Comparison of ENCODE assay signal across 7 mouse cellular contexts in the genomic region with DNA sequence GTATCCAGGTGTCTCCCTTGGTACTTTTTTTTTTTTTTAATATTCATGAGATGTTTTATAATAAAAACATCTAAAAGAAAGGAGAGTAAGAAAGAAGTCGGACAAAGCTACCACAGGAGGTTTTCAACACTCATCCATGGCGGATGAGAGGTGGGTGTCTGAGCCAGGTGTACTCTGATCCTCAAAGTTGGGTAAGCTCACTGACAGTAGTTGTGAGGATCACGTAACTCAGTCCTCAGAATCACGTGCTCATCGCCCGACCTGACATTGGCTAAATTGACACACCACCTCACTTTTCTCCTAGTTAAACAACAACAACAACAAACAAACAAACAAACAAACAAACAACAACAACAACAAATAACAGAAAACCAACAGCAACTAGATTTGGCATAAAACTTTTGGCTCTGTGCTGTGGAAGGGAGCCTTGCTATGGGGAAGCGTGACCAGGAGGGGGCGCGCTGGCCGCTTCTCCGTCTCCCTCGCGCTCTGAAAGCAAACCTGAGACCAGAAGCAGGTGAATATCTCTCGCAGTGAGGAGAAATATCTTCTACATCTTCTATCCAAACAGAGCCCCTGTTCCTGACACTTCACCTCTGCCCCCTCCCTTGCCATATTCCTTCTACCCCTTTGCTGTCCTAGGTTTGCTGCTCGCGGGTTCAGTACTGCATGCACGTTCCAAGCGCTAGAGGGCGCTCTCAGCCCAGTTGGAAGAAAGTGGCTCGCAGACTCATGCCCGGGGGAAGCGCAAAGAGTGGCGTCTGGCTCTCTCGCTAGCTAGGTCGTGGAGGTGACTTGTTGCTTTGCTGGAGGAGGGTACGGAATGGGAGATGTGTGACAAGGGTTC. TPM values are rescaled to one million over a fixed set of nuclear protein-coding genes. Genes with fewer than 3 reads are reported as not detected.
A peak's percentile ranks its signal among the peaks of the same experiment; 100 is the strongest.
DNase-seq lines count a peak whose midpoint lies in the region; ATAC-seq and TF ChIP-seq lines count a peak whose summit lies in the region.

No protein-coding gene starts in this region.

- H3K4me3 ChIP-seq in intestine, postnatal 0 days (ENCODE audit: low read depth, low read length), result peak overlapping the region; percentile 28
- peak overlapping the region; percentile 37 for H3K4me3 ChIP-seq in midbrain, embryonic 13.5 days (replicated peaks)

- DNase-seq in adrenal gland, adult 8-10 months, result peak; percentile 73
- DNase-seq in embryo, embryonic 9.5 days (ENCODE audit: extremely low spot score), result peak; percentile 91
- DNase-seq in gastrocnemius, postnatal 4 days (ENCODE audit: low spot score in 2 of 2), result peak; percentile 80 to 88
- peak; percentile 94 for DNase-seq in left cerebral cortex, postnatal 4 days
- DNase-seq in spleen, adult 12 weeks (ENCODE audit: low spot score), result peak; percentile 68

- no peaks in the 10 kb centered on the region for H3K36me3 ChIP-seq in intestine, postnatal 0 days (ENCODE audit: control insufficient read depth, insufficient read depth)
- no peaks in the 10 kb centered on the region for H3K36me3 ChIP-seq in midbrain, embryonic 13.5 days

- H3K4me2 ChIP-seq in intestine, postnatal 0 days (replicated peaks; ENCODE audit: low read depth), result peak overlapping the region; percentile 71
- peak overlapping the region; percentile 57 for H3K4me2 ChIP-seq in midbrain, embryonic 13.5 days (replicated peaks)

- H3K27me3 ChIP-seq in intestine, postnatal 0 days (replicated peaks; ENCODE audit: control insufficient read depth, insufficient read depth, low read length), result peaks cover 6% of the 10 kb centered on the region; the same call in 1 of the 2 replicates
- peaks cover 22% of the 10 kb centered on the region; the same call in 1 of the 2 replicates for H3K27me3 ChIP-seq in midbrain, embryonic 13.5 days

- WGBS in intestine, postnatal 0 days, result 10% methylated on average over 26 of the region's 26 CpGs
- 9% methylated on average over 26 of the region's 26 CpGs for WGBS in midbrain, embryonic 13.5 days

- peak; percentile 77 for ATAC-seq in intestine, postnatal 0 days
- ATAC-seq in midbrain, embryonic 13.5 days, result peak; percentile 90

- intact Hi-C loops in left cerebral cortex, postnatal 4 days (cut with DNase I), result loop anchor here (5.0 kb wide), 3 partner anchors 160 to 315 kb away; no protein-coding TSS in a partner anchor

- no peak overlapping the region for H3K9ac ChIP-seq in intestine, postnatal 0 days (ENCODE audit: low read depth, low read length)
- H3K9ac ChIP-seq in midbrain, embryonic 13.5 days (replicated peaks), result 0 out of 2 replicates have a peak overlapping the region, but pooled peaks have one; percentile 37

- H3K9me3 ChIP-seq in intestine, postnatal 0 days (ENCODE audit: control insufficient read depth), result no peaks in the 10 kb centered on the region
- no peaks in the 10 kb centered on the region for H3K9me3 ChIP-seq in midbrain, embryonic 13.5 days

- TF ChIP-seq CTCF in intestine, postnatal 0 days (IDR thresholded peaks at IDR 0.05; ENCODE audit: low read depth), result peak; percentile 98

- no peaks in the 10 kb centered on the region for H3K4me1 ChIP-seq in intestine, postnatal 0 days (replicated peaks; ENCODE audit: control insufficient read depth, insufficient read depth, low read length)
- no peaks in the 10 kb centered on the region for H3K4me1 ChIP-seq in midbrain, embryonic 13.5 days (replicated peaks)

- no peak overlapping the region for H3K27ac ChIP-seq in intestine, postnatal 0 days (ENCODE audit: low read depth, low read length)
- H3K27ac ChIP-seq in midbrain, embryonic 13.5 days, result no peak overlapping the region

RNA-seq across cellular contexts. Expression of gene Drd5, which starts 11.7 kb away (rescaled TPM):
- not detected for total RNA-seq in adrenal gland, adult 8-10 months (2022)
- not detected for total RNA-seq in gastrocnemius, postnatal 4 days (2021)
- polyA plus RNA-seq in intestine, postnatal 0 days (2015; fragmentation: Nextera tagmentation; extraction: Ambion mirVana), result not detected in 2 replicates
- total RNA-seq in left cerebral cortex, postnatal 4 days (2021), result 1 to 10 TPM; 1.3 to 1.4 TPM
- 0.13 and 0.26 TPM in 2 replicates for polyA plus RNA-seq in midbrain, embryonic 13.5 days (2015; fragmentation: Nextera tagmentation; extraction: Ambion mirVana)

RNA-seq across cellular contexts. Expression of gene Otop1, which starts 31.7 kb away (rescaled TPM):
- 10 to 100 TPM in 3 of 4 experiments, 1 to 10 TPM in 1; 2.6 to 26.4 (median 18.4) TPM for total RNA-seq in adrenal gland, adult 8-10 months (2022)
- under 1 TPM; 0.37 to 0.57 TPM for total RNA-seq in gastrocnemius, postnatal 4 days (2021)
- not detected in 2 replicates for polyA plus RNA-seq in intestine, postnatal 0 days (2015; fragmentation: Nextera tagmentation; extraction: Ambion mirVana)
- total RNA-seq in left cerebral cortex, postnatal 4 days (2021), result not detected
- polyA plus RNA-seq in midbrain, embryonic 13.5 days (2015; fragmentation: Nextera tagmentation; extraction: Ambion mirVana), result not detected in 2 replicates

RNA-seq across cellular contexts. Expression of gene Tmem128, which starts 47.5 kb away (rescaled TPM):
- 10 to 100 TPM; 36.1 to 39.6 (median 37.4) TPM for total RNA-seq in adrenal gland, adult 8-10 months (2022)
- 10 to 100 TPM; 18.6 to 19.3 TPM for total RNA-seq in gastrocnemius, postnatal 4 days (2021)
- 77.2 and 83.1 TPM in 2 replicates for polyA plus RNA-seq in intestine, postnatal 0 days (2015; fragmentation: Nextera tagmentation; extraction: Ambion mirVana)
- total RNA-seq in left cerebral cortex, postnatal 4 days (2021), result 10 to 100 TPM; 40.1 to 41.0 TPM
- polyA plus RNA-seq in midbrain, embryonic 13.5 days (2015; fragmentation: Nextera tagmentation; extraction: Ambion mirVana), result 105 and 116 TPM in 2 replicates
